In the genomic region with DNA sequence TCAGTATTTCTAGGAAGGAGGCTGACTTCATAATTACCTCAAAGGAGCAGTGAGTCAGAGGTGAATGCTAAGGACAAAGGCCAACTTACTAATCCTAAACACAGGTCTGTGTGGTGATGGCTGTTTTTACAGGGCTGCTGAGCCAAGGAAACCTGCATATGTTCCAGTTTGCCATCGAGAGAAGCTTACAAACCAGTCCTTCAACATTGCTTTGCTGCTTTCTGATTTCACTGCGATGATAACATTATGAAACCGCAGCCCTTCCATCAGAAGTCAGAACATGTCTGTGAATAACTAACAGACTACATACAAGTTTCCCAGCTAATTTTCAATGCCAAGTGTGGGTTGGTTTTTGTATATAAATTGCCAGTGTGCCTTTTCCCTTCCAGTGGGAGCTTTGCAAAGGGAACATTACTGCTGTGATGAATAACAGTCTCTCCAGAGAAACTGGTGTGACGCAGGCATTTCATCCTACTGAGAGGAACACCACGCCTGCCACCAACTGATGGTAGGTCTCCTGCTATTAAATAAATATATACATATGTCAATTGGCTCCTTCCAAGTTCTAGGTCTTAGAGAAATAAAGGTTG, we compare ENCODE assay signal across 12 mouse cellular contexts.
DNase-seq lines count a peak whose midpoint lies in the region; ATAC-seq and TF ChIP-seq lines count a peak whose summit lies in the region.
"Had no signal": no experiment of that assay in that cellular context is flagged by ENCODE, and none has a peak within 500 bp of the region (broad histone marks: within the 10 kb centered on the region; RNA-seq: fewer than 3 reads in every experiment).

No protein-coding gene starts in this region.

- TF ChIP-seq CTCF in kidney, postnatal 0 days (IDR thresholded peaks at IDR 0.05; ENCODE audit: low read depth) = no peak

- no peaks in the 10 kb centered on the region for H3K36me3 ChIP-seq in kidney, postnatal 0 days (ENCODE audit: insufficient read depth, low read length)

- H3K4me1 ChIP-seq in kidney, postnatal 0 days (replicated peaks; ENCODE audit: insufficient read depth, low read length) = no peaks in the 10 kb centered on the region

- H3K27ac ChIP-seq in kidney, postnatal 0 days = 0 out of 2 replicates have a peak overlapping the region, but pooled peaks have one; percentile 8

- H3K4me2 ChIP-seq in kidney, postnatal 0 days (ENCODE audit: low read length) = no peak overlapping the region
- H3K4me2 ChIP-seq: heart, embryonic 11.5 days had no signal

- H3K4me3 ChIP-seq in kidney, postnatal 0 days (replicated peaks; ENCODE audit: low read depth, low read length) = no peak overlapping the region
- H3K4me3 ChIP-seq: erythroblast, embryonic 14.5 days had no signal

- WGBS in kidney, postnatal 0 days = 65% methylated on average over 5 of the region's 5 CpGs

- no peaks in the 10 kb centered on the region for H3K9me3 ChIP-seq in kidney, postnatal 0 days (replicated peaks; ENCODE audit: low read length)

- H3K9ac ChIP-seq in kidney, postnatal 0 days (ENCODE audit: low read depth, low read length) = no peak overlapping the region

- H3K27me3 ChIP-seq in kidney, postnatal 0 days (ENCODE audit: insufficient read depth, low read length) = no peaks in the 10 kb centered on the region

- 0 out of 2 replicates have a peak, but pooled peaks have one; percentile 38 for ATAC-seq in kidney, postnatal 0 days (replicated peaks; ENCODE audit: low FRiP score, low read depth)

- peak; percentile 4 for DNase-seq in adrenal gland, adult 8-10 months
- no peak for DNase-seq in adrenal gland, postnatal 4 days (ENCODE audit: low spot score in 2 of 2)
- no peak for DNase-seq in kidney, postnatal 0 days (ENCODE audit: low spot score)
- no peak for DNase-seq in kidney, postnatal 4 days
- DNase-seq in right cerebral cortex, postnatal 25 days = peak; percentile 11
- DNase-seq in right cerebral cortex, postnatal 14 days = no peak
- peak; percentile 43 for DNase-seq in telencephalon, adult 2 months (ENCODE audit: low read depth, low spot score)
- DNase-seq in testis, postnatal 14 days (ENCODE audit: low spot score) = no peak
- DNase-seq: cerebellum, adult 11-12 months; lung, adult 2 months had no signal

Comparison
In these comparisons a context has a peak if more than half of its experiments do, and no peak if none do; other contexts are left out.
1. DNase-seq: peak in adrenal gland, adult 8-10 months (single experiment), right cerebral cortex, postnatal 25 days (single experiment) and telencephalon, adult 2 months (single experiment); none in adrenal gland, postnatal 4 days (0 of 2), kidney, postnatal 0 days (single experiment), kidney, postnatal 4 days (0 of 2), right cerebral cortex, postnatal 14 days (single experiment) and testis, postnatal 14 days (single experiment).